Mouse (Mus musculus) bone marrow macrophage, adult 2 months (primary cell): ENCODE measurements at regions not wholly inside any gene's neighbourhood (a gene's known extent, or its start where the extent isn't known, plus 50 kb on each side); places are given as distances from the start of the nearest gene placed in this dataset.

Source experiments
- H3K27ac ChIP-seq: 2 replicates; pipeline ENCODE4 v1.5.1; 2012; ENCODE audit warnings: low read depth, low read length; ENCODE audit not compliant: insufficient read depth
- H3K4me1 ChIP-seq: 2 replicates; pipeline ENCODE4 v1.6.1; 2012; ENCODE audit warnings: low read length; ENCODE audit not compliant: control insufficient read depth, insufficient read depth
- H3K4me3 ChIP-seq: 2 replicates; pipeline ENCODE4 v1.5.1; 2012; ENCODE audit warnings: mild to moderate bottlenecking, low read length, moderate library complexity; ENCODE audit not compliant: insufficient read depth
- CTCF ChIP-seq: IDR thresholded peaks from 2 replicates; pipeline ENCODE4 v1.5.1; 2012; ENCODE audit warnings: low read depth, mild to moderate bottlenecking, low read length, moderate library complexity
- POLR2A ChIP-seq: IDR thresholded peaks from 2 replicates; pipeline ENCODE4 v1.6.1; 2012; ENCODE audit warnings: mild to moderate bottlenecking, low read depth, low read length, borderline replicate concordance

GRCm38 (mm10) chr13:71362311-71362710 lies 520.7 kb upstream of the Adamts16 start:
- no peaks in the 10 kb centered on the region for H3K4me1 ChIP-seq
- TF ChIP-seq POLR2A (no peak), CTCF (no peak)
- no peak overlapping the region for H3K4me3 ChIP-seq
- H3K27ac ChIP-seq = no peak overlapping the region

- no peaks in the 10 kb centered on the region for H3K4me1 ChIP-seq
- H3K27ac ChIP-seq = no peak overlapping the region
- TF ChIP-seq POLR2A = no peak
- no peak for TF ChIP-seq CTCF
- no peak overlapping the region for H3K4me3 ChIP-seq
Observed at GRCm38 (mm10) chr13:71359112-71359511, 517.5 kb upstream of the Adamts16 start.

- H3K4me3 ChIP-seq = no peak overlapping the region
- H3K4me1 ChIP-seq = no peaks in the 10 kb centered on the region
- no peak overlapping the region for H3K27ac ChIP-seq
- TF ChIP-seq POLR2A (no peak), CTCF (no peak)
Observed at GRCm38 (mm10) chr13:71350787-71351186, 509.2 kb upstream of the Adamts16 start.

GRCm38 (mm10) chr13:71342921-71343320 lies 501.3 kb upstream of the Adamts16 start:
- H3K4me3 ChIP-seq = no peak overlapping the region
- no peak for TF ChIP-seq POLR2A
- no peak for TF ChIP-seq CTCF

DNA sequence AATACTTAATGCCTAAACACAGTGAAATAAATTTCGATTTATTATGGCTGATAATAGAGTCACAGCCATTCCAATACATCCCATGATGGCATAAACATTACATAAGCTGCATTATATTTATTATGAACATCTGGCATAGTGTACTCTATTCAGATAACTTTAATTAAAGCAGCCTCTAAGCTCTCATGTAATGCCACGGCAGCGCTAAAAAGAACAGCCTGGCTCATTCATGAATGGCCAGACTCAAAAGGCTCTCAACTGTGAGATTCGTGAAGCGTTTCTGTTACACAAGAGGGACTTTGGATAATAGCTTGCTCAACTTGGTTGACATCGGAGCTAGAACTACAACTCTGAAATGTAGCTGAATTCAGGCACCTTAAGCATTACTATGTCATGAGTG lies 497.1 kb upstream of the Adamts16 start:
- no peak overlapping the region for H3K27ac ChIP-seq
- TF ChIP-seq POLR2A (no peak), CTCF (no peak)
- no peaks in the 10 kb centered on the region for H3K4me1 ChIP-seq
- no peak overlapping the region for H3K4me3 ChIP-seq

More at GRCm38 (mm10) chr13:71342921-71343320, 501.3 kb upstream of the Adamts16 start:
- H3K4me1 ChIP-seq = no peaks in the 10 kb centered on the region
- H3K27ac ChIP-seq = no peak overlapping the region

- H3K27ac ChIP-seq = no peak overlapping the region
- TF ChIP-seq POLR2A (no peak), CTCF (no peak)
Observed at GRCm38 (mm10) chr13:71334925-71335324, 493.3 kb upstream of the Adamts16 start.

DNA sequence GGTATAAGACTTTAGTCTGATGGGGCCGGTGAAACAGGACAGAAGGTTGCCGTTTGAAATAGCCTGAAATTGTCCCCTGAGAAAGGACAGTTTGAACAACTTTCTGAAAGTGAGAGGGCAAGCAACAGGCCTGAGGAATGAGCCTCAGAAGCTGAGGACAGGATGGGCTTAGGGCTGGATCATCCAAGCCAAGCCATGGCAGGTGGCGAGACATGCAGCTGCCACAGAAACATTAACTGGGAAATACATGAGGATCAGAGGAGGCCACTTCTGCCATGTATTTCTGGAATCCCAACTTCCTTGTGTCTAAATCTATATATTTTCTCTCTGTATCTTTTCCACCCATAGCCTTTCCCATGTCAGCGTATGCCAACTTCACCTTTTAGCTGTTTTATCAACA lies 491.5 kb upstream of the Adamts16 start:
- Histone ChIP-seq H3K4me1 (no peaks in the 10 kb centered on the region), H3K4me3 (no peak overlapping the region), H3K27ac (no peak overlapping the region)
- TF ChIP-seq CTCF (no peak), POLR2A (no peak)

More at GRCm38 (mm10) chr13:71334925-71335324, 493.3 kb upstream of the Adamts16 start:
- H3K4me3 ChIP-seq = no peak overlapping the region
- no peaks in the 10 kb centered on the region for H3K4me1 ChIP-seq

GRCm38 (mm10) chr13:71330321-71330720 lies 488.7 kb upstream of the Adamts16 start:
- no peak overlapping the region for H3K4me3 ChIP-seq
- H3K4me1 ChIP-seq = no peaks in the 10 kb centered on the region
- TF ChIP-seq CTCF = no peak
- TF ChIP-seq POLR2A = no peak
- no peak overlapping the region for H3K27ac ChIP-seq

- TF ChIP-seq POLR2A = no peak
- no peak for TF ChIP-seq CTCF
- Histone ChIP-seq H3K4me1 (no peaks in the 10 kb centered on the region), H3K4me3 (no peak overlapping the region), H3K27ac (no peak overlapping the region)
Observed at GRCm38 (mm10) chr13:71327802-71328753, 486.5 kb upstream of the Adamts16 start.

DNA sequence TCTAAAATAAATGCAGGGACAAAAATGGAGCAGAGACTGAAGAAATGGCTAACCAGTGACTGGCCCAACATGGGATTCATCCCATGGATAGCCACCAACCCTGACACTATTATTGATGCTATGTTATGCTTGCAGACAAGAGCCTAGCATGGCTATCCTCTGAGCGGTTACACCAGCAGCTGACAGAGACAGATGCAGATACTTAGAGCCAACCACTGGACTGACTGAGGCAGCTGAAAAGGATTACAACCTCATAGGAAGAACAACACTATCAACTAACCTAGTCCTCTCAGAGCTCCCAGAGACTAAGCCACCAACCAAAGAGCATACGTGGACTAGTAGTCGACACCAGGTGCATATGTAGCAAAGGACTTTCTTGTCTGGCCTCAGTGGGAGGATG lies 478.9 kb upstream of the Adamts16 start:
- TF ChIP-seq CTCF = no peak
- no peak for TF ChIP-seq POLR2A
- Histone ChIP-seq H3K4me1 (no peaks in the 10 kb centered on the region), H3K4me3 (no peak overlapping the region), H3K27ac (no peak overlapping the region)
